Mouse (Mus musculus): ENCODE results near the gene Coasy. TPM values are rescaled to one million over a fixed set of nuclear protein-coding genes. Genes with fewer than 3 reads are reported as not detected.

Coasy gene
- total RNA-seq, 2 experiments from 2014 or later: 24.5 to 25.7 TPM

GRCm38 (mm10) chr11:101062165-101062884 is 20.0 kb upstream of the Coasy start:
- DNase-seq (ENCODE audit: low spot score in 2 of 2): peak; percentile 67 to 78

- DNase-seq (ENCODE audit: low spot score in 2 of 2): no peak
Measured at GRCm38 (mm10) chr11:101062971-101063675, 19.2 kb upstream of the Coasy start.

DNA sequence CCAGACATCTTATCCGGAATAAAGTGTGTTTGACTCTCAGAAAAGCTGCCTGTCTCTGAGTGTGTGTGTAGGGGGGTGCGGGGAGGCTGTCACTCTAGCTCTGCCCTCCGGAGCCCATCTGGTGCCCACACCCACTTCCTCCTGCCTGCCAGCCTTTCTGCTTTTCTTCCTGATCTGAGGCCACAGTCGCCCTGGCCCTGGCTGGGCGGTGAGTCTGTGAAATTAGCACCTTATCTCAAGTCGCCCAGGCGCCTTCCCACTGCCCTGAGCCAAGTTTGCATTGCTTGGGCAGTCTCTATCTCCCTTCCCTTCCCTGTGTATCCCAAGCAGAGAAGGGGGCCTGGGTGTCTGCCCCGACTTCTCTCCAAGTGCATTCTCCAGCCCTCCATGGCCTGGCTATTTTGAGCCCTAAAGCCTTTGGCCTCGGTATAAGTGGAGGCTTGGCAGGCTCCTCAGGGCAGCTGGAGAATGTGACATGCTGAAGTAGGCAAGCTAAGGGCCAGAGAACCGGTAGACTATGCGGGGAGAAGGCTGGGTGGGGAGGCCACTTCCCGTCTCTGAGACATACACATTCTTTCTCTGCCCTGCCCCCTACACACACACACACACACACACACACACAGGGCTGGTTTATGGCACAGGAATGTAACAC is 18.6 kb upstream of the Coasy start:
- peak; percentile 61 to 78 for DNase-seq (ENCODE audit: low spot score in 2 of 2)

DNA sequence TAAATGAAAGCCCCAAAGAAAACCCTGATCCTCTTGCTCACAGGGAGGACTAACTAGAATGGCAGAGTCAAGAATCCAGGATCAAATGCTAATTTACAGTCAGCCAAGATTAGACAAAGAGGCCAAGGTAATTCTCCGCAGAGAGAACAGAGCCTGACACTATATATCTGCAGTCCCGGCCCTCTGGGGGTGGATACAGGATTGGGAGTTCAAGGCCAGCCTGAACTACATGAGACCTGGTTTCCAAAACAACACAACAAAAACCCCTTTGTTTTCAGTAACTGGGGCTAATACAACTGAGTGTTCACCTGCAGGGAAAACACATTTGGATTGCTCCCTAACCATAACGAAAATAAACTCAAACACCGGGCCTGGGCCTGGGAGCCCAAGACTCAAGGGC is 17.9 kb upstream of the Coasy start:
- no peak for DNase-seq (ENCODE audit: low spot score in 2 of 2)

- DNase-seq (ENCODE audit: low spot score in 2 of 2): no peak
Measured at GRCm38 (mm10) chr11:101065002-101065401, 17.4 kb upstream of the Coasy start.

DNA sequence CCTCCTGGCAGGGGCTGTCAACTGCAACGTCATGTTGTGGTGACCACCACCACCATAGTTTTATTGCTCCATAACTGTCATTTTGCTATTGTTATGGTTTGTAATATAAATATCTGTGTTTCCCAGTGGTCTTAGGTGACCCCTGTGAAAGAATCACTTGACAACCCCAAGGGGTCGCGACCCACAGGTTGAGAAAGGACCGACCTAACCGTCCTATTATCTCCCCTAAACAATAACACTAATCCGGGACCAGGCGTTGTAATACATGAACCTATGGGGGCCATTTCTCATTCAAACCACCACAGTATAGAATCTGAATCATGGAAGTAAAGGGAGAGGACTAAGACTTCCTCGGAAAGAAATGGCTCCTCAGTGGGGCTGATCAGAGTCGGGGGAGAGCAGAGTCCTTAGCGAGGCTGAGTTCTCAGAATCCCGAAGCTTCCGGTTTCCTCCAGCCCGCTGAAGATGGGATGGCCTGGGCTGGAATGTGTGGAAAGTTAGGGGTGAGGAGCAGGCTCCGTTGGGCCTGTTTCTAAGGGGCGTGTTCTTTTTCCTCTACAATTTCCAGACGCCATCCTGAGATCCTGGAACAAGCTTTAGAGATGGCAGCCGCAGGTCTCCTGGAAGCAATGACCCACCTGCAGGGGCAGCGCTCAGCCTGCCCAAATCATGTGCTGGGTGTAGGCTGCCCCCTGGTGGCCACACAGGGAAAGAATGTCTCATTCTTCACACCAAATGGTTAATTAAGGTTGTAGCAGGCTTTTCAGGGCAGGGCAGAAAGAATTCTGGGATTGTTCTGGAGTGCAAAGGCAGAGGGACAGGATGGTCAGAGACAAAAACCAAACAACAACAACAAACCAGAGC is 15.6 kb upstream of the Coasy start:
- DNase-seq (ENCODE audit: low spot score in 2 of 2): peak; percentile 67 to 84

- peak; percentile 93 to 96 for DNase-seq (ENCODE audit: low spot score in 2 of 2)
Measured at GRCm38 (mm10) chr11:101069391-101070188, 12.8 kb upstream of the Coasy start, which contains the start of gene Naglu. TSS of gene Naglu (plus strand) at chr11:101070012.

DNA sequence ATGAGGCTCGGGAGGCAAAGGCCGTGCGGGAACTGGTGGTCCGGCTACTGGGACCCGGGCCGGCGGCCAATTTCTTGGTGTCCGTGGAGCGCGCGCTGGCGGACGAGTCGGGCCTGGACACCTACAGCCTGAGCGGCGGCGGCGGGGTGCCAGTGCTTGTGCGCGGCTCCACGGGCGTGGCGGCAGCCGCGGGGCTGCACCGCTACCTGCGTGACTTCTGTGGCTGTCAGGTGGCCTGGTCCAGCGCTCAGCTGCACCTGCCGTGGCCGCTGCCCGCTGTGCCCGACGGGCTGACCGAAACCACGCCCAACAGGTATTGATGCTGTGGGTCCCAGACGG is 12.2 kb upstream of the Coasy start:
- no peak for DNase-seq (ENCODE audit: low spot score in 2 of 2)

GRCm38 (mm10) chr11:101070987-101071386 is 11.4 kb upstream of the Coasy start:
- DNase-seq (ENCODE audit: low spot score in 2 of 2): no peak

DNA sequence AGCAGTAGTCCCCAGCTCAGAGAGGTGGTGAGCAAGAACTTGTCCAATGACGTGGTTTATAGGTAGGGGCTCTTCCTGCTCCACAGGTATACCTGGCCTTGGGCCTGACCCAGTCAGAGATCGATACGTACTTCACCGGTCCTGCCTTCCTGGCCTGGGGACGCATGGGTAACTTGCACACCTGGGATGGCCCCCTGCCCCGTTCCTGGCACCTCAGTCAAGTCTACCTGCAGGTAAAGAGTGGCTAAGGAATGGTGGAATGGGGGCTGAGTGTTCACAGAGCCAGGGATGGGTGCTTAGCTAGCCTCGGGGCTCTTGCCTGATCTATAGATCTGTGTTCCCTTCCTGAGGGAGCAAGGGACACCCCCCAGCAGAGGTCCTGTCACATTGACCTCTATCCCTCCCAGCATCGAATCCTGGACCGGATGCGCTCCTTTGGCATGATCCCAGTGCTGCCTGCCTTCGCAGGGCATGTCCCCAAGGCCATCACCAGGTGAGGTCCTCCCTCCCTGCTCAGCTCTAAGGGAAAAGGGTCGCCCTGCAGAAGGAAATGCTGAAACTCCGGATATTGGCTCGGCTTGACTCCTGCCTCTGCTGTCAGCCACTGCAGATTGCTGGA is 10.4 kb upstream of the Coasy start:
- no peak for DNase-seq (ENCODE audit: low spot score in 2 of 2)

DNA sequence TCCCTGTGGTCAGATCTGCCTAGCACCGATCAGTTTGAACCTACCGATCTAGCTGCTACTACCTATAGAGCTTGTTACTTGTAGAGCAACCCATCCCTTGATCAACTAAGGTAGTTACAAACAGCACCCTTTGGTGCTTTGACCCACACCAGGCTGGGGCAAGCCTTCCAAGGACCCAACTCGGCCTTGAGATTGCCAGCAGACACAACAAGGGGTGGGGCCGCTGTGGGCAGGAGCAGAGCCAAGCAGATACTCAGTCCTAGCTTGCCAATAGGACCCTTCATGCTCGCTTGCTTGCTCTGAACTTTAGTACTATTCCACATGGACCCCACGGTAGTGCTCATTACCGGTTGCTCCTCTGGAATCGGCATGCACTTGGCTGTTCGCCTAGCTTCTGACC is 4.2 kb upstream of the Coasy start, which contains the start of gene Hsd17b1:
Gene Hsd17b1, plus strand, starts transcription at position 291 of the 400 bp plus-strand sequence.
- DNase-seq (ENCODE audit: low spot score in 2 of 2): no peak

DNA sequence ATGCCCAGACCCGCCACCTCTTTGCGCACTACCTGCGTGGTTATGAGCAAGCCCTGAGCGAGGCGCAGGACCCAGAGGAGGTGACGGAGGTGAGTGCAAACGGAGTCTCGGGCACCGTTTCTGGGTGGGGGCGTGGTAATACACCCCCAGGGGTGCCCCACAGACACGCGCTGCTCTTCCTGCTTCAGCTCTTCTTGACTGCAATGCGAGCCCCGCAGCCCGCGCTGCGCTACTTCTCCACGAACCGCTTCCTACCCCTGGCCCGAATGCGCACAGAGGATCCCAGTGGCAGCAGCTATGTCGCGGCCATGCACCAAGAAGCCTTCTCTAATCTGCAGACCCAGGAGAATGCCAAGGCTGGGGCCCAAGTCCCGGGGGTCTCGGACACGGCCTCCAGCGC is 2.6 kb upstream of the Coasy start:
- no peak for DNase-seq (ENCODE audit: low spot score in 2 of 2)

DNA sequence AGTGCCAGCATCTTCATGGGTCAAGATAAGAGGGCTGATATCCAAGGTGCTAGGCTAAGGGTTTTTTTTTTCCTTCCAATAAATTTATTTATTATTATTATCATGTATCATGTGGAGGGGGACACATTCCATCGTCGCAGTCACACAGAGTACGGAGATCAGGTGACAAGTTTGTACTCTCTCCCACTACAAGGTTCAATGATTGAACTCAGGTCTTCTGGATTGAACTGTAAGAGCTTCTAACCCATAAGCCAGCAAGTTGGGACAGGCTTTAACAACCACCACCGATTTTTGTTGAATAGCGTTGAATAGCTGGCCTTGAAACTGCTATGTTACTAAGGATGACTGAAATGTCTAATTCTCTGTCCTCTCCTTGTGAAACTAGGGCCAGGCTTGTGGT is 1.9 kb upstream of the Coasy start:
- no peak for DNase-seq (ENCODE audit: low spot score in 2 of 2)

DNA sequence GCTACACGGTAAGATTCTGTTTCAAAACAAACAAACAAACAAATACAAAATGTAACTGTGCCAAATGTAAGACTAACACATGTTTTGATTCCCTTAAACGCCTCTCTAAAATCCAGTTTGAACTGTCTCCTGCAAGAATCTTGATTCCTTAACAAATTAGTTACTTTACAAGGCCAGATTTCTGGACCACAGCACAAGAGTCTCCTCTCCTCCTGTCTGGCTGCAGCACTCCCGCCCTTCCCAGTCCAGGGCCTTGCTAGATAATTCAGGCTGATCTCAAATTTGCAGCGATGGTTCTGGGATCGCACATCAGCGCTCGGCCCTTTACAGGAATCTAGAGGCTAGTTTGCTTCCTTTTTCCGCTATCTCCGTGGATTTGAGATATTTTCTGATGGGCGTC is 706 bp upstream of the Coasy start:
- no peak for DNase-seq (ENCODE audit: low spot score in 2 of 2)

DNA sequence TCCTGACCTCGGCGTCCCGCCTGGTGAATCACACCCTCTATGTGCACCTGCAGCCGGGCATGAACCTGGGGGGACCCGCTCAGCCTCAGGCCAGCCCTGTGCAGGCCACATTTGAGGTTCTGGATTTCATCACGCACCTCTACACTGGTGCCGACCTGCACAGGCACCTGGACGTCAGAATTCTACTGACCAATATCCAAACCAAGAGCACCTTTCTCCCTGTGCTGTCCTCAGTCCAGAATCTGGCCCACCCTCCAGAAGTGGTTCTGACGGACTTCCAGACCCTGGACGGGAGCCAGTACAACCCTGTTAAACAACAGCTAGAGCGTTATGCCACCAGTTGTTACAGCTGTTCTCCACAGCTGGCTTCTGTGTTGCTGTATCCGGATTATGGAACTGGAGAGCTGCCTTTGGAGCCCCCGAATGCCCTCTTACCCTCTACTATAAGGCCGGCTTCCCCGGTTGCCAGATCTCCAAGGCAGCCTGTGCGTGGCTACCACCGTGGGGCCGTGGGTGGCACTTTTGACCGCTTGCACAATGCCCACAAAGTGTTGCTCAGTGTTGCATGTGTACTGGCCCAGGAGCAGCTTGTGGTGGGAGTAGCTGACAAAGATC is 825 bp downstream of the Coasy start:
- DNase-seq (ENCODE audit: low spot score in 2 of 2): no peak

GRCm38 (mm10) chr11:101084246-101084645 is 1.9 kb downstream of the Coasy start:
- DNase-seq (ENCODE audit: low spot score in 2 of 2): no peak

DNA sequence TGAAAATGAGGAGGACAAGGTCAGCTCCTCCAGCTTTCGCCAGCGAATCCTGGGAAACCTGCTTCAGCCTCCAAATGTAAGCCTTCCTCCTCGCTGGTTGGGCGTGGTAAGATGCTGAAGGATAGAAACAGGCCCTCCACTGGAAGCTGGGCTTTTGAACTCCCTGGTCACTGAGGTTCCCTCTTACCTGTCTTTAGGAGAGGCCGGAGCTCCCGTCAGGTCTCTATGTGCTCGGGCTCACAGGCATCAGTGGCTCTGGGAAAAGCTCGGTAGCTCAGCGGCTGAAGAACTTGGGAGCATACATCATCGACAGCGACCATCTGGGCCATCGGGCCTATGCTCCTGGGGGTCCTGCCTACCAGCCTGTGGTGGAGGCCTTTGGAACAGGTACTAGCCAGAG is 2.4 kb downstream of the Coasy start:
- no peak for DNase-seq (ENCODE audit: low spot score in 2 of 2)

GRCm38 (mm10) chr11:101085617-101086322 is 3.4 kb downstream of the Coasy start:
- no peak for DNase-seq (ENCODE audit: low spot score in 2 of 2)

DNA sequence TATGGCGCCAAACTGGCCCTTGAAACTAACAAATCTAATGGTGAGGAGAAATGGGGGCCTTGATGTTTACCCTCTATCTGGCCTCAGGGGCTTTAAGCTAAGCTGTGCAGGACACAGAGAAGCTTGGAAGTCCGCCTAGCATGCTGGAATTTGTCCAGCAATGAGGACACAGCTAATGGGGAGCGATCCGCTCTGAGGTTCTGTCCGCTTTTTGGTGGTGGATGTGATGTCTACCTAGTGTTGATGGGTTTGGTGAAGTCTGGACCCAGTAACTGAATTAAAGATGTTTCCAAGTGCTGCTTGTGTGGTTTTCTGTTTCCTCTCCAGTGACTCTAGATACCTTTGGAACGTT is 3.9 kb downstream of the Coasy start:
- no peak for DNase-seq (ENCODE audit: low spot score in 2 of 2)

Data from layer of hippocampus, adult 18-20 months (tissue).